Mouse (Mus musculus): ENCODE results near the gene Kcnab1.

Gene Kcnab1

GRCm38 (mm10) chr3:65316738-65317137 is 207.6 kb downstream of the Kcnab1 start:
- DNase-seq (ENCODE audit: low spot score in 2 of 2) = no peak

- peak; percentile 16 to 23 for DNase-seq (ENCODE audit: low spot score in 2 of 2)
Measured at GRCm38 (mm10) chr3:65317876-65318537, 208.8 kb downstream of the Kcnab1 start.

DNA sequence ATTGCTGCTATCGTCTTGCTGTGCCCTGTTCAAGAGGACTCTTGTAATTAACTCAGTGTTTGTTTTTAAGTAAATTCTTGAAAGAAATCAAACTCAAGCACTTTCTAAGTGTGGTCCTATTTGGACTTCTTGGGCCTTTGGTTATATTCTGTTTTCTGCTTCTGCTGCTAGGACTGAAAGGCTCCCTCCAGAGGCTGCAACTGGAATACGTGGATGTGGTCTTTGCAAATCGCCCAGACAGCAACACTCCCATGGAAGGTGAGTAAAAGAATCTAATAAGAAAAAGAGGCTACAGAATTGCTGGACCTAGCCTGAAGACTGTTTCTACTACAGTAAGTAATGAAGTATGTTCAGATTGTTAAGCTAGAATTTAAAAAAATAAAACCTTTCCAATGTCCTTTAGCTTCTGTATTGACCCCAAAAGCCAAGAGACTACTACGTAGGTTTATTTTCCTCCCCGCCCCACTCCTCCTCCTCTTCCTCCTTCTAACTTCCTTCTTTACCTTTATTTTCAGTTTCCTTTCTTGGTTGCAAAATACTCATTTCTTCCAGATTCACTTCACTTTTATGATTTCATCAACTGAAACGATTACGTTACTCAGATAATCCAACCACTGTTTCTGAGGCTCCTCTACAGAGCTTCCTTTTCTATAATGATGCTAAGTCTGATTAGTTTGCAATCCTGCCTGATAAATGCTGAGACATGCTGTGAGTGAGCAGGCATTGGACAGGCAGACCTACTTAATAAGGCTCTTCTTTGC is 210.2 kb downstream of the Kcnab1 start:
- no peak for DNase-seq (ENCODE audit: low spot score in 2 of 2)

- DNase-seq (ENCODE audit: low spot score in 2 of 2) = no peak
Measured at GRCm38 (mm10) chr3:65320990-65321389, 211.8 kb downstream of the Kcnab1 start.

GRCm38 (mm10) chr3:65321981-65322779 is 213.0 kb downstream of the Kcnab1 start:
- DNase-seq (ENCODE audit: low spot score in 2 of 2) = no peak

DNA sequence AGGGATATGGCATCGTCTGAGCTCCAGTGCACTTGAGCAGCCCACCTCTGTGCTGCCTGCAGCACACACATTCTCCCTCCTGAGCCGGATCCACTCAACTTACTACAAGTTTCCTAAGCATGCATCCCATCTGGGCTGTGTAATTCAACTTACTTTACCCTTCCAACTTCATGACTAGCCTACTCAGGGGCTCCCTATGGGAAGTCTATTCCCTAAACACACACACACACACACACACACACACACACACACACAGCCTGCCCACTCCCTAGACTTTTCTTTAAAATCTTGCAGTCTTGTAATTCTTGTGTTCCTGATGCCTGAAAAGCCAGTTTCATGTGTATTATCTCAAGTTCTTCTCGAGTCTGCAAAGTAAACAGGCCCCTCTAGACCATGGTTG is 216.1 kb downstream of the Kcnab1 start:
- no peak for DNase-seq (ENCODE audit: low spot score in 2 of 2)

GRCm38 (mm10) chr3:65328814-65329213 is 219.6 kb downstream of the Kcnab1 start:
- no peak for DNase-seq (ENCODE audit: low spot score in 2 of 2)

DNA sequence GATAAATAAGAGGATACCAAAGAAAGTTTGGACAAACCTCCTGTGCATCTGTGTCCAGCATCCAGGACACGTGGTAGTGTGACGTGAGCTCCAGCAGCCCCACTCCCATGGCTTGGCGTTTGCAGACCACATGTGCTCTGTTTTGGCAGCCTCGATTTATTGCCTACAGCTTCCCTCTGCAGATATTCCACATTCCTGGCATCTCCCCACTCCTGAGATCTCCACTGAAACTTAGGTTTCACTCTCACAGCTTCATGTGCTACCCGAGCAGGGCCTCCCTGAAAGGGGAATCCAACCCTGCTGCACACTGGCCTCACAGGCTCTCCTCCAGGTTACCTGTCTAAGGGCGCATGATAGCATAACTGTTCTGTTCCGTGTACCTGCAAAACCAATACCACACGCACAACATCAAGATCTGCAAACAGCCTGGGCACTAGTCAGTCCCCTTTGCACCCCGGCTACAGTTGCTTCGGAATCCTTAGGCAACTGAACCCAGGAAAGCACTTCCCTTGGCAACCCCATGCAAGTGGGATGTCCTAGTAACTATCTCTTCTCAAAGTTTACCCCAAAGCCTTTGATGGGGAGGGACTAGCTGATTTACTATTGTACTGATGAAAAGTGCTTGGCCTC is 228.8 kb downstream of the Kcnab1 start:
- peak in 1 of 2 experiments; percentile 14 for DNase-seq (ENCODE audit: low spot score in 2 of 2)

DNA sequence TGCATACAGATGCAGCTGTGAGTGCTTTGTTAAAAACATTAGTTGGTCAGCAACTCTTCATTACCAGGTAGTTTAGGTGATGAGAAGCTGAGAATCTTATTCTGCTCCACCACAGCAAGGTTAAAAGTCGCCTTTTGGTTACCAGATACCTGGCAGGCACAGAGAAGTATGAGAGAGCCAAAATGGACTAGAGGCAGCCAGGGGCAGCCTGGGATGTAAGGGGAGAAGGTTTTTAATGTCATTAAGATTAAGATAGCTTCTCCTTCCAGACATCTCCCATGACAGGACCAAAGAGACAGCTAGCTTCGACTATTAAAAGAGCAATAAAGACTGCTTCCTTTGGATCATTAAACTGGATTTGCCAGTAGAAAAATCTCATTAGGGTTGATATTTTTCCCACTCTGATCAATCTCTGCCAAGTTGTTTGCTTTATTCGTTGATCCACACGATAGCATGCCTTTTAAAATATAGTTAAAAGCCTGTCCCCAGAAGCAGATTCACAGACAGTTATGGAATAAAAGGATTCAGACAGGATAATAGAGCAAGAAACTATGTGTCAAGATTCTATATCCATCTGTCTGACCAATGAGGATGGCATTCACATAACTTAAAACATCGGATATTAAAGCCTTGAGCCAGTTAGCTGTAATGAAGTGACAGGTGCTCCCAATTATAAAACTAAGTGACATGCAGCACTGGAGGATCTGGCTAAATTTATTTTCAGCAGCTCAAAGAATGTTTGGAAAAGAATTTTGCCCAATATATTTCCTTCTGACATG is 231.2 kb downstream of the Kcnab1 start:
- no peak for DNase-seq (ENCODE audit: low spot score in 2 of 2)

- DNase-seq (ENCODE audit: low spot score in 2 of 2) = no peak
Measured at GRCm38 (mm10) chr3:65346176-65346575, 237.0 kb downstream of the Kcnab1 start.

DNA sequence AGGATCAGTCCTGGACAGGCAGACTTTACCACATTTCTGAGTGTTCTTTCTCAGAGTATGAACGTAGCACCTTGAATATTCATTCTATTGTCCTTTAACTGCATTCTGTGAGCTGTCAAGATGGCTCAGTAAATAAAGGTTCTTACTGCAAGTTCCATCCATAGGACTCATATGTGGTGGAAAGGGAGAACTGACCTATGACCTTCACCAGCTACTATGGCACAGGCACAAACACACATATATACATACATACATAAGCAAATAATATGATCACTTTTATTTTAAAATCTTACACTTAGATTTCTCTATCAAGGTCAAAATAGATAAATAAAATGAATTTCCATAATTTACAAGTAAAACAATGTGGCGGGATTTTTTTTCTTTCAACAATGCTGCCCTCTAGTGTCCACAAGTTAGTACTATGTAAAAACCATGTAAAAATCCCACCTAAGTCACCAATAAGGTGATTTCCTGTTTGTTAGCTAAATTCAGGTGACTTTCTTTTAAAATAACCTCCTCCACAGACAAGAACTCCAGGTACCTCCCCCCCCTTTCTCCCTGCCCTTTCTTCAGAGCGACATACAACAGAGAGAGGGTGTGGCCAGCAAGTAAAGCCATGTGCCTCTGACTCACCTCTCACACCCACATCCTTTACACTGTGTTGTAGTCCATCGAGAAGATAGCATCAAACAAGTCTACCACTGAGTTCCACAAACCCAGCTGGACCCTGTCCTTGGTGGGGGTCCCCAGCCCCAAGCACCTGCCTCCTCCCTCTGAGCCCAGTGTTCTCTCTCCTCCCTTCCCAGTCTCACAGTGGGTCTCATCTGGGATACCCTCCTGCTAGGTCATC is 243.3 kb downstream of the Kcnab1 start:
- DNase-seq (ENCODE audit: low spot score in 2 of 2) = peak in 1 of 2 experiments; percentile 26

DNA sequence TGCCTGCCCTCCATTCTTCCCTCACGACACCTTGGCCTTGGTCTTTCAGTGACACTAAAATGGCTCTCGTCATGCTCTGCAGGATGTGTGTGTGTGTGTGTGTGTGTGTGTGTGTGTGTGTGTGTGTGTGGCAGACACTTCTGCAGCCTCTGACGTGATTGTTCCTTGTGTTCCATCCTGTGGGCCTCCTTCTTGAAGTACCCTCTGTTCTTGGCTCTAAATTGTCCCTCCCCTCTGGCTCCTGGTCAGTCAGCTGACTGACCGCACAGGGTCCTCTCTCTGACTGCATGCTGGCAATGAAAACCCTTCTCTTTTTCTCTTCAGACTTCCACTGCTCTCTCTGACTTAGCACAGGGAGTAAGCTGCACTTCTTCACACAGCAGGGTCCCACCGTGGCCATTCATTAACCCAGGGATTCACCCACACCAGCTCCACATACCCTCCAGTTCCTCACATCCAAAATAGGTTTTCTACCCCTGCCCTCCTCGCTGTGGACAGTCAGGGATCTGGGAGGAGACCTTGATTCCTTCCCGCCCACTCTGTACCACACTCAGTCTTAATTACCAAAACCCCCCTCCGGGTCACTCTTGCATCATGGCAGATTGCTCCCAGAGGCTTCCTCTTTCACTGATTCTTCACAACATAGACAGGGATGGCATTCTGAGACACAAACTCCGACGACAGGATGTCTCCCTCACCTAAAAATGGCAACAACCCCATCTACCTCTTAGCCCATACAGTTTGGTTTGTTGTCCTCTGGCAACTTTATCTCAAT is 244.3 kb downstream of the Kcnab1 start:
- DNase-seq (ENCODE audit: low spot score in 2 of 2) = no peak

DNA sequence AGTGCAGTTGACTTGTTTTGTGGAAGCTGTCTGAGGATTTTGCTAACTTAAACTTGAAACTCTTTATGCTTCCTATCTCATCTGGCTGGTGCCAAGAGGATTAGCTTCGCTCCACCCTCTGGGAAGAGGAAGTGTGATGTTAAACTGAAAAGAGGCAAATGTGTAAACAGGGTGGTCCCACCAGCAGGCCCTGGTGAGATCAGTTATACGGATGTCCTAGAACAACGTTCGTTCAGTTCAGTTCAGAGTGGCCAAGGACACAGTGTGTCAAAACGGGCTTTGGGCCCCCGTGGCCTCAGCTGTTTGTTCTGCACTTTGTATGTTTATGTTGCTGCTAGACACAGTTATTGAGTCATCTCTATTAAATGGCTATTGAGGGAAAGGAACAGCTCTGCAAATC is 246.3 kb downstream of the Kcnab1 start:
- peak; percentile 8 to 32 for DNase-seq (ENCODE audit: low spot score in 2 of 2)

DNA sequence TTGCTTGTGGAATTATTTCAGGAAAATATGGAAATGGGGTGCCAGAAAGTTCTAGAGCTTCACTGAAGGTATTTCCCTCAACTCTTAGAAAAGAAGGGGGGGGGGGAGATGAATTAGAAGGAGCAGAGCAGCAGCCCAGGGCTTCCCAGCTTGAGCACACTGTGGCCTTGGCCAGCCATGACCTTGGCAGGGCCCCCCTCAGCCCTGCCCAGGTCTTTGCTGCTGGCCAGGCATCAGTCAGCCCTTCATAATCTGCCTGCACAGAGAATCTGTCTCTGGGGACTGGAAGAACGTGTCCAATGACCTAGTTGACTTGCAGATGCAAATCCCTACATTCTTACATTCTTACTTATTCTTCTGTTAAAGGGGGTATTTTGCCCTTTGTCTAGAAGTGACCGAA is 249.1 kb downstream of the Kcnab1 start:
- no peak for DNase-seq (ENCODE audit: low spot score in 2 of 2)

DNA sequence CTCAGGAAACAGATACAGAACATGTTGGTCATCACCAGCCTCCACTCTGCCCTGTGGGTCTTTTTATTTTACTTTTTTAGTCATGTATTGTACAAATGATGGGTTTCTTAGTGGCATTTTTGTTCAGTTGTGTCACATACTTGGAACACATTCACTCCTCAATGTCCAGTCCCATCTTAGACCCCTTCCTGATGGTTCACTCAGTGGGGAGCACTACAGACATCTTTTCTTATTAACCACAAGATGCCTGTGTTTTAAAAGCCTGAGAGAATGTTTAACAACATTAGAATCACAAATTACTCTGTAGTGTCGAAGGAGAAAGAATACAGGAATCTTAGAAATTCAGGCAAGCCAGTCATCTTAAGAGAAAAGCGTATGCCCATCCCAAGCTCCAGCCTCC is 249.7 kb downstream of the Kcnab1 start:
- no peak for DNase-seq (ENCODE audit: low spot score in 2 of 2)

DNA sequence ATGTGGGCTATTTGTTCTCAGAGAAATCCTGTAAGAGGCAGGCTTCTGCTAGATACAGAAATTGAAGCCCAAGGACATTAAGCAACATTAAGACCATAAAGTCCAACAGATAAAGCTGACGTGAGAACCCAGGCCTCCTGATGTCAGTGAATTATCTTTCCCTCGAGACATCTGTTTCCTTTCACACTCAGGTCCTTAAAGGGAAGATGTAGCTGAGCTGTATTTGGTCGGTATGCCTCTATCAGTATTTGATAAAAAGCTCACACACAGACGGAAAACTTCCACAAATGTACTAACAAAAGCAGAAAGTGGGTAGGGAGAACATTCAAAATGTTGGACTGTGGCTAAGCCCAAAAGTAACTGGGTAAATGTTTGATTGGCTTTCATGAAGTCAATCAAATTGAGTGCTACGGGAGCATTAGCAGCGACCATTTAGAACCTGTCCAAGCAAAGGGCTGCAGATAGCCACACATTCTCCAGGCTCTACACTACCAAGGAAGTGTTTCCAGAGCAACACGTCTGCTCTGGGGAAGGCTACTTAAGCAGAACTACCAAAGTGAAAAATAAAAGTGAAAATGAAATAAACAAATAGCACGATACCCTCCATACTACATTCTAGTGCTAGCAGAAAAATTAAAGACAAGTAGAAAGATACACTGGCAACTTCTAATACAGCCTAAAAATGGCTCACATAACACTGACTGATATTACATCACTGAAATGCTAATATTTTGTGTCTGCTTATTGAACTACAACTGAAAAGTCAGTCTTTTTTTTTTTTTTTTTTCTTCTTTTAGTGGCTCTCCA is 251.2 kb downstream of the Kcnab1 start:
- DNase-seq (ENCODE audit: low spot score in 2 of 2) = no peak

DNA sequence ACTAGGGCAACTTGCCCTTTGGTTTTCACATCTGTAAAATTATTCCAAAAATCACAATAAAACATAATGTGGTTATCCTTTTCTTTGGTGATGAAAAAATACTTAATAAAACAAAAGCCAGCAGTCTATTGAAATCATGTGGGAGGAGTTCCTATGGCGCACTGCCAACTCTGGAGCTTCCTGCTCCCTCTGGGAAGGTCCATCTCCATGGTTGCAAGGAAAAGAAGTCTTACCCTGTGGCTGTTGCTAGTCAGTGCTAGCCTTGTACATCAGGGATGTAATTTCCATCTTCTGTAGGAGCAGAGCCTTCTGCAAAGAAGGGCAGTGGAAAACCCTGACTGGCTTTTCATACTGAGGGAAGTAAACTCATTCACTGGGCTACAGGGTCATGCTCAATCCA is 254.3 kb downstream of the Kcnab1 start:
- peak in 1 of 2 experiments; percentile 24 for DNase-seq (ENCODE audit: low spot score in 2 of 2)

GRCm38 (mm10) chr3:65365184-65365583 is 256.0 kb downstream of the Kcnab1 start:
- no peak for DNase-seq (ENCODE audit: low spot score in 2 of 2)

Measured in urinary bladder, adult 18-20 months (tissue).